Mouse (Mus musculus) testis, adult 2 months (tissue): ENCODE data around the gene Pank1.

Experiments used
- CTCF ChIP-seq: fragments of 200-500 bp; IDR thresholded peaks from 2 replicates; pipeline ENCODE4 v1.5.1; 2012; ENCODE audit warnings: low read depth, mild to moderate bottlenecking, inconsistent platforms, low read length, moderate library complexity; ENCODE audit not compliant: control insufficient read depth, insufficient read depth, insufficient replicate concordance
- POLR2A ChIP-seq: fragments of 200-500 bp; IDR thresholded peaks from 2 replicates; pipeline ENCODE4 v1.6.1; 2012; ENCODE audit warnings: low read depth, mild to moderate bottlenecking, inconsistent platforms, low read length, moderate library complexity; ENCODE audit not compliant: control insufficient read depth

GRCm38 (mm10) chr19:34856021-34856651, 23.1 kb downstream of the Pank1 start:
- TF ChIP-seq CTCF (no peak), POLR2A (no peak)
